Mouse (Mus musculus): Measurements from ENCODE around the gene Gm20870.
"Not testable (repeated sequence)": the region's sequence is repeated elsewhere in the genome, so short reads cannot be mapped to it uniquely, and the experiment has no call there.

Gm20870 gene

GRCm38 (mm10) chrY:71691743-71692142 is at the start of gene Gm20870:
Gm20870 (plus strand) TSS chrY:71692043.
- not testable (repeated sequence) for DNase-seq (ENCODE audit: low spot score in 2 of 2)

Data from urinary bladder, adult 18-20 months (tissue).